Mouse (Mus musculus) intestine, embryonic 14.5 days (tissue): ENCODE results near the gene Tmem145. TPM values are rescaled to one million over a fixed set of nuclear protein-coding genes. Genes with fewer than 3 reads are reported as not detected.

Experiments
- ATAC-seq: fragments of 200-750 bp; cut with Nextera tagmentation; replicated peaks from 2 replicates; pipeline ENCODE4 v1.8.0; 2017; ENCODE audit warnings: low read depth, moderate number of reproducible peaks, moderate TSS enrichment, moderate library complexity; ENCODE audit not compliant: low FRiP score, low TSS enrichment
- DNase-seq: peaks from one replicate; pipeline ENCODE4 v3.0.0-alpha.2; 2018; ENCODE audit warnings: low spot score
- H3K27ac ChIP-seq: fragments of 300-500 bp; sonication (generic); 2 replicates; pipeline ENCODE4 v1.5.1; 2014; ENCODE audit warnings: low read depth, mild to moderate bottlenecking, control low read depth
- H3K27me3 ChIP-seq: fragments of 300-500 bp; sonication (generic); replicated peaks from 2 replicates; pipeline ENCODE4 v1.6.1; 2014; ENCODE audit warnings: low read length, control low read depth; ENCODE audit not compliant: control insufficient read depth, insufficient read depth
- H3K36me3 ChIP-seq: fragments of 300-500 bp; sonication (generic); 2 replicates; pipeline ENCODE4 v1.6.1; 2014; ENCODE audit warnings: low read length, control low read depth; ENCODE audit not compliant: control insufficient read depth, insufficient read depth
- H3K4me1 ChIP-seq: fragments of 300-500 bp; sonication (generic); replicated peaks from 2 replicates; pipeline ENCODE4 v1.6.1; 2014; ENCODE audit warnings: low read length, control low read depth, mixed read lengths; ENCODE audit not compliant: control insufficient read depth, insufficient read depth
- H3K4me2 ChIP-seq: fragments of 300-500 bp; sonication (generic); 2 replicates; pipeline ENCODE4 v1.6.1; 2014; ENCODE audit warnings: low read length
- H3K4me3 ChIP-seq: fragments of 300-500 bp; sonication (generic); 2 replicates; pipeline ENCODE4 v1.5.1; 2014; ENCODE audit warnings: low read depth, low read length, control low read depth, mixed read lengths
- H3K9ac ChIP-seq: fragments of 300-500 bp; sonication (generic); 2 replicates; pipeline ENCODE4 v1.6.1; 2014; ENCODE audit warnings: mild to moderate bottlenecking, low read length
- H3K9me3 ChIP-seq: fragments of 300-500 bp; sonication (generic); 2 replicates; pipeline ENCODE4 v1.6.1; 2016; ENCODE audit warnings: low read length, control low read depth; ENCODE audit not compliant: control insufficient read depth
- WGBS: fragments of 180-500 bp; shearing (Covaris S2); extraction: QIAGEN DNeasy Blood & Tissue Kit; methylation state at CpG from one replicate; pipeline ENCODE4 v1.1.7; 2014; 5-methylcytosine and 5-hydroxymethylcytosine counted together
- polyA plus RNA-seq: library from polyadenylated mRNA; unstranded; fragments of >200 nt; fragmentation: Nextera tagmentation; extraction: Ambion mirVana; gene quantifications from 2 replicates; pipeline ENCODE4 v1.2.1, GENCODE M21; 2014

Gene Tmem145
- polyA plus RNA-seq, 1 experiment from 2014 or later: 1.6 TPM

DNA sequence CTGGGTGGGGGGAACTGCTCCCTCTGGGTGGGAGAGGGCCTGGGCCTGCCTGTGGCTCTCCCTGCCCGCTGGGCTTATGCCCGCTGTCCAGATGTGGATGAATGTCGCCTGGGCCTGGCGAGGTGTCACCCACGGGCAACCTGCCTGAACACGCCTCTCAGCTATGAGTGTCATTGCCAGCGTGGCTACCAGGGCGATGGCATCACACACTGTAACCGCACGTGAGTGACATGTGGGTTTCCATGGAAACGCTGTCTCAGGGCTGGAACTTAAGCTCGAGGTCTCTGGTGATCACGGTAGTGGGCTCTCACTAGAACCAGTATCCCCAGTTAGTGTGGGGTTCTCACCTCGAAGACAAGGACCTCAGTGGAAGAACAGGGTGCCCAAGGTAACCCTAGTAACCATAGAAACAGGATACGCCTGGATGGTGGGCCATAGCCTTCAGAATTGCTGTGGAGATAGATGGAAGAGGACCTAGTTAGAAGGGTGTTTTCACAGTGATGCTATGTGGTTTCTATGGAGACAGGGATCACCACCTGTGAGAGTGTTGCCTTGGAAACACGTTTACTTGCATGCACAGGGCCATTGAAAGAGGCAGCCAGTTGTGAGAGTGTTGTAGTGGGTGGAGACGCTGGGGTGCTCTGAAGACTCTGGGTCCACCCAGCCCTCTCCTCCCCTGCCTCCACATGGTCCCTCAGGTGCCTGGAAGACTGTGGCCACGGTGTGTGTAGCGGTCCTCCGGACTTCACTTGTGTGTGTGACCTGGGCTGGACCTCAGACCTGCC lies 35.3 kb downstream of the Tmem145 start:
- 85% methylated on average over 20 of the region's 20 CpGs for WGBS
- ATAC-seq (no peak), DNase-seq (no peak)
- Histone ChIP-seq H3K27ac (no peak overlapping the region), H3K4me3 (no peak overlapping the region), H3K27me3 (no peaks in the 10 kb centered on the region), H3K4me2 (no peak overlapping the region), H3K9me3 (no peaks in the 10 kb centered on the region), H3K36me3 (peaks cover 51% of the 10 kb centered on the region), H3K4me1 (no peaks in the 10 kb centered on the region), H3K9ac (no peak overlapping the region)

DNA sequence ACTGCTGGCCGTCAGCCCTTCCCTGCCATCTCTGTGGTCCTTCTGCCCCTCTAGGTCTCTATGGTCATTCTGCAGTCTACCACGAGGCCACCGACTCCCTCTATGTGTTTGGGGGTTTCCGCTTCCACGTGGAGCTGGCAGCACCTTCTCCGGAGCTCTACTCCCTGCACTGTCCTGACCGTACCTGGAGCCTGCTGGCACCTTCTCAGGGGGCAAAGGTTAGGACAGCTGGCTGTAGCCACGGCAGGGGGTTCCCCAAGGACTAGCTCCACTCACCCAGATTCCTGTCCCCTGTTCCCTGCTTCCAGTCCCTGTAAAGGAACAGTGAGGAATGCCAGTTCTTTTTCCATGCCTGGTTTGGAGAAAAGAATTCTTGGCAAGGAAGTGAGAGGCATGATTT lies 43.0 kb downstream of the Tmem145 start:
- H3K9me3 ChIP-seq: peaks cover 7% of the 10 kb centered on the region; the same call in 1 of the 2 replicates
- H3K36me3 ChIP-seq: peaks cover 54% of the 10 kb centered on the region
- no peak for ATAC-seq
- no peaks in the 10 kb centered on the region for H3K27me3 ChIP-seq
- 81% methylated on average over 8 of the region's 8 CpGs for WGBS
- no peak overlapping the region for H3K4me3 ChIP-seq
- DNase-seq: no peak
- H3K9ac ChIP-seq: no peak overlapping the region
- H3K4me1 ChIP-seq: no peaks in the 10 kb centered on the region
- H3K27ac ChIP-seq: no peak overlapping the region
- no peak overlapping the region for H3K4me2 ChIP-seq

- Histone ChIP-seq H3K4me2 (no peak overlapping the region), H3K4me1 (no peaks in the 10 kb centered on the region), H3K9me3 (no peaks in the 10 kb centered on the region), H3K9ac (no peak overlapping the region), H3K27me3 (no peaks in the 10 kb centered on the region), H3K27ac (no peak overlapping the region), H3K36me3 (peaks cover 65% of the 10 kb centered on the region), H3K4me3 (no peak overlapping the region)
- ATAC-seq (no peak), DNase-seq (no peak)
- WGBS: 83% methylated on average over 19 of the region's 19 CpGs
Observed at GRCm38 (mm10) chr7:25358721-25359206, 52.9 kb downstream of the Tmem145 start.

DNA sequence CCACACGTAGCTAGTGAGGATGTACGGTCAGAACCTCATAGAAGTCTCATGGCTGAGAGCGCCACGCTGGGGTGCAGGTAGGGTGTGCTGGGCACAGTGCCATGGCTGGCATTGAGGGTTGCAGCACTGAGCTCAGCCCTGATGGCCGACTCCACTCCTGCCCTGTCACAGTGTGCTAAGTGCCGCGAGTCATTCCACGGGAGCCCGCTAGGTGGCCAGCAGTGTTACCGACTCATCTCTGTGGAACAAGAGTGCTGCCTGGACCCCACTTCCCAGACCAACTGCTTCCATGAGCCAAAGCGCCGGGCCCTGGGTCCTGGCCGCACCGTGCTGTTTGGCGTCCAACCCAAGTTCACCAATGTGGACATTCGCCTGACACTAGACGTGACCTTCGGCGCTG lies 57.2 kb downstream of the Tmem145 start:
- ATAC-seq (no peak; the same call in 1 of the 2 replicates), DNase-seq (no peak)
- peaks cover 52% of the 10 kb centered on the region for H3K36me3 ChIP-seq
- H3K9ac ChIP-seq: no peak overlapping the region
- H3K4me2 ChIP-seq: no peak overlapping the region
- H3K9me3 ChIP-seq: no peaks in the 10 kb centered on the region
- no peak overlapping the region for H3K27ac ChIP-seq
- peaks cover 23% of the 10 kb centered on the region for H3K27me3 ChIP-seq
- 83% methylated on average over 19 of the region's 19 CpGs for WGBS
- H3K4me3 ChIP-seq: no peak overlapping the region
- H3K4me1 ChIP-seq: no peaks in the 10 kb centered on the region

GRCm38 (mm10) chr7:25363632-25364031 lies 57.7 kb downstream of the Tmem145 start:
- no peaks in the 10 kb centered on the region for H3K9me3 ChIP-seq
- ATAC-seq: no peak
- H3K9ac ChIP-seq: no peak overlapping the region
- H3K36me3 ChIP-seq: peaks cover 50% of the 10 kb centered on the region
- H3K4me3 ChIP-seq: no peak overlapping the region
- H3K4me2 ChIP-seq: no peak overlapping the region
- no peaks in the 10 kb centered on the region for H3K4me1 ChIP-seq
- H3K27ac ChIP-seq: no peak overlapping the region
- DNase-seq: no peak
- H3K27me3 ChIP-seq: peaks cover 28% of the 10 kb centered on the region
- WGBS: 93% methylated on average over 17 of the region's 17 CpGs

Other genes starting within 250 kb of the Tmem145 start
- 7.0 and 8.8 TPM in 2 replicates for gene Grik5, start 233.8 kb upstream of the Tmem145 start, polyA plus RNA-seq
- 21.9 and 24.8 TPM in 2 replicates for gene Zfp574, start 233.5 kb upstream of the Tmem145 start, polyA plus RNA-seq
- gene Pou2f2, start 126.4 kb upstream of the Tmem145 start, polyA plus RNA-seq: 2.1 and 2.2 TPM in 2 replicates
- gene Dedd2, start 85.5 kb upstream of the Tmem145 start, polyA plus RNA-seq: 8.0 and 9.0 TPM in 2 replicates
- gene Zfp526, start 84.7 kb upstream of the Tmem145 start, polyA plus RNA-seq: 3.9 and 4.2 TPM in 2 replicates
- gene Gsk3a, start 68.3 kb upstream of the Tmem145 start, polyA plus RNA-seq: 13.2 and 13.6 TPM in 2 replicates
- 19.9 and 22.0 TPM in 2 replicates for gene Erf, start 55.3 kb upstream of the Tmem145 start, polyA plus RNA-seq
- 38.0 and 38.5 TPM in 2 replicates for gene Cic, start 38.4 kb upstream of the Tmem145 start, polyA plus RNA-seq
- gene Pafah1b3, start 8.1 kb upstream of the Tmem145 start, polyA plus RNA-seq: 198 and 203 TPM in 2 replicates
- 0.62 and 0.71 TPM in 2 replicates for gene Prr19, start 4.7 kb upstream of the Tmem145 start, polyA plus RNA-seq
- 10.8 and 11.4 TPM in 2 replicates for gene Megf8, start 11.1 kb downstream of the Tmem145 start, polyA plus RNA-seq
- not detected in 2 replicates for gene Cnfn, start 63.6 kb downstream of the Tmem145 start, polyA plus RNA-seq
- 3.6 and 4.9 TPM in 2 replicates for gene Lipe, start 92.6 kb downstream of the Tmem145 start, polyA plus RNA-seq
- 0.42 TPM in 1 of 2 replicates, not detected in the other for gene Cxcl17, start 106.8 kb downstream of the Tmem145 start, polyA plus RNA-seq
- gene Ceacam1, start 171.5 kb downstream of the Tmem145 start, polyA plus RNA-seq: 12.0 and 13.1 TPM in 2 replicates
- gene Ceacam2, start 233.8 kb downstream of the Tmem145 start, polyA plus RNA-seq: 0.08 TPM in 1 of 2 replicates, not detected in the other